Mouse (Mus musculus) hindbrain, embryonic 12.5 days (tissue): Measurements from ENCODE around the gene Ak2. TPM values are rescaled to one million over a fixed set of nuclear protein-coding genes. Genes with fewer than 3 reads are reported as not detected.

Experiments
- ATAC-seq: fragments of 200-750 bp; cut with Nextera tagmentation; 2 replicates; pipeline ENCODE4 v1.8.0; 2017; ENCODE audit warnings: moderate TSS enrichment; ENCODE audit not compliant: low FRiP score
- H3K27ac ChIP-seq: fragments of 300-500 bp; sonication (generic); 2 replicates; pipeline ENCODE4 v1.5.1; 2016; ENCODE audit warnings: mild to moderate bottlenecking
- H3K27me3 ChIP-seq: fragments of 300-500 bp; sonication (generic); 2 replicates; pipeline ENCODE4 v1.6.1; 2016; ENCODE audit warnings: mild to moderate bottlenecking
- H3K36me3 ChIP-seq: fragments of 300-500 bp; sonication (generic); 2 replicates; pipeline ENCODE4 v1.6.1; 2016; ENCODE audit warnings: mild to moderate bottlenecking
- H3K4me1 ChIP-seq: fragments of 300-500 bp; sonication (generic); 2 replicates; pipeline ENCODE4 v1.6.1; 2016
- H3K4me2 ChIP-seq: fragments of 300-500 bp; sonication (generic); replicated peaks from 2 replicates; pipeline ENCODE4 v1.6.1; 2016; ENCODE audit warnings: mild to moderate bottlenecking
- H3K4me3 ChIP-seq: fragments of 300-500 bp; sonication (generic); 2 replicates; pipeline ENCODE4 v1.5.1; 2016; ENCODE audit warnings: mild to moderate bottlenecking
- H3K9ac ChIP-seq: fragments of 300-500 bp; sonication (generic); 2 replicates; pipeline ENCODE4 v1.6.1; 2016; ENCODE audit warnings: mild to moderate bottlenecking, moderate library complexity
- H3K9me3 ChIP-seq: fragments of 300-500 bp; sonication (generic); replicated peaks from 2 replicates; pipeline ENCODE4 v1.6.1; 2016; ENCODE audit warnings: mild to moderate bottlenecking
- WGBS: fragments of 180-500 bp; shearing (Covaris S2); methylation state at CpG from one replicate; pipeline ENCODE4 v1.1.7; 2016; 5-methylcytosine and 5-hydroxymethylcytosine counted together
- polyA plus RNA-seq: library from polyadenylated mRNA; unstranded; fragments of >200 nt; fragmentation: Nextera tagmentation; extraction: Ambion mirVana; gene quantifications from 2 replicates; pipeline ENCODE4 v1.2.1, GENCODE M21; 2016

Ak2 gene
- polyA plus RNA-seq, 1 experiment from 2014 or later, result 128 TPM

DNA sequence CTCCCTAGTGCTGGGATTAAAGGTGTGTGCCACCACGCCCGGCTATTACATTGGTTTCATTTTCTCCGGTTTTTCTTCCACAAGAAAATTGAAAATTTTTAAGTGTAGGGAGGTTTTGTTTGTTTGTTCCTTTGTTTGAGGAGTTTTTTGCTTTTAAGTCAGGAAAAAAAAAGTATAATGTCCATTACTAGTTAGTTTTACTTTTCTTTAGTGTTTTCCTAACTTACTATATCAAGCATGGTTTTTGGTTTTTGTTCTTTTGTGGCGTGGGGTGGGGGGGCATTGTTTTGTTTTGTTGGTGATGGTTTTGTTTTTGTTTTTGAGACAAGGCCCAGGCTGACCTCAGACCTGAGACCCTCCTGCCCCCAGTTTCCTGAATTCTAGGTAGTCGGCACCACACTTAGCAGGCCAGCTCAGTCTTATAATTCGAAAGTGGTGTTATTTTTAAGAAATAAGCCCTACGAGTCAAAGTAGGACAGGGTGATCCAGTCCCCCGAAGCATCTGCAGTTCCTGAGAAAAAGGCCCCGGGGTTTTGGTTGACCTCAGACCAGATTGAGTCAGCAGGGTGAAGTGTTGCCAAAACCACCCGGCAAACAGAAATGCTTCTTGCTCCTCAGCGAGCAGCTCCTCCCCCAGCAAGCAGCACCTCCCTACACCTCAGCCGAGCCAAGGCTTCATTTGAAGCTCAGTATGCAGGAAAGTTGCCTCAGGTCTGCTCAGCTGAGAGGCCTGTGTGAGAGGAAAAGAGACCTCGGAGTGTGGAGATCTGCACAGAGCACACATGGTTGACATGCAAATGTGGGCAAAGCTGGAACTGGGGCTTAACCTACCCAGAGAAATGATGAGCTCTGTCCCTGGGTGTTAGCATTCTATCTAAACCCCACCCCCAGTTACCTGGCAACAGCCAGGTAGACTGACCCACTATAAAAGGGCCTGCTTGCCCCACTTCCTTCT is 43.2 kb downstream of the Ak2 start:
- Histone ChIP-seq H3K4me3 (no peak overlapping the region), H3K36me3 (no peaks in the 10 kb centered on the region), H3K4me2 (no peak overlapping the region), H3K27ac (no peak overlapping the region), H3K4me1 (peaks cover 13% of the 10 kb centered on the region), H3K9ac (no peak overlapping the region), H3K9me3 (no peaks in the 10 kb centered on the region), H3K27me3 (no peaks in the 10 kb centered on the region)
- WGBS, result 51% methylated on average over 13 of the region's 13 CpGs
- ATAC-seq, result no peak

GRCm38 (mm10) chr4:129035851-129036445 is 44.2 kb downstream of the Ak2 start:
- Histone ChIP-seq H3K27ac (no peak overlapping the region), H3K4me1 (peaks cover 13% of the 10 kb centered on the region), H3K27me3 (no peaks in the 10 kb centered on the region), H3K4me2 (no peak overlapping the region), H3K9me3 (no peaks in the 10 kb centered on the region), H3K4me3 (no peak overlapping the region), H3K9ac (no peak overlapping the region), H3K36me3 (no peaks in the 10 kb centered on the region)
- no peak for ATAC-seq
- 74% methylated on average over 7 of the region's 7 CpGs for WGBS

GRCm38 (mm10) chr4:129047721-129048421 is 56.1 kb downstream of the Ak2 start:
- Histone ChIP-seq H3K4me2 (peak overlapping the region; percentile 92), H3K4me1 (peaks cover 18% of the 10 kb centered on the region), H3K36me3 (no peaks in the 10 kb centered on the region), H3K27ac (peak overlapping the region; percentile 96), H3K4me3 (peak overlapping the region; percentile 47), H3K9me3 (no peaks in the 10 kb centered on the region), H3K9ac (peak overlapping the region; percentile 75), H3K27me3 (peaks cover 41% of the 10 kb centered on the region)
- ATAC-seq, result no peak
- 20% methylated on average over 15 of the region's 15 CpGs for WGBS

- peaks cover 41% of the 10 kb centered on the region for H3K27me3 ChIP-seq
- no peaks in the 10 kb centered on the region for H3K36me3 ChIP-seq
- peak overlapping the region; percentile 47 for H3K4me3 ChIP-seq
- no peaks in the 10 kb centered on the region for H3K9me3 ChIP-seq
- peak overlapping the region; percentile 75 for H3K9ac ChIP-seq
- ATAC-seq, result peak; percentile 94
- H3K4me1 ChIP-seq, result peaks cover 18% of the 10 kb centered on the region
- WGBS, result under 1% methylated on average over 40 of the region's 52 CpGs
- H3K27ac ChIP-seq, result peak overlapping the region; percentile 96
- H3K4me2 ChIP-seq, result peak overlapping the region; percentile 92
These were observed 56.9 kb downstream of the Ak2 start for GRCm38 (mm10) chr4:129048501-129049305.

- Histone ChIP-seq H3K4me3 (peak overlapping the region; percentile 47), H3K9ac (peak overlapping the region; percentile 75), H3K4me1 (peaks cover 18% of the 10 kb centered on the region), H3K4me2 (peak overlapping the region; percentile 92), H3K27me3 (peaks cover 41% of the 10 kb centered on the region), H3K9me3 (no peaks in the 10 kb centered on the region), H3K27ac (peak overlapping the region; percentile 96), H3K36me3 (no peaks in the 10 kb centered on the region)
- 3% methylated on average over 23 of the region's 23 CpGs for WGBS
- ATAC-seq, result peak; percentile 12
These were observed 57.7 kb downstream of the Ak2 start for GRCm38 (mm10) chr4:129049306-129050011.

DNA sequence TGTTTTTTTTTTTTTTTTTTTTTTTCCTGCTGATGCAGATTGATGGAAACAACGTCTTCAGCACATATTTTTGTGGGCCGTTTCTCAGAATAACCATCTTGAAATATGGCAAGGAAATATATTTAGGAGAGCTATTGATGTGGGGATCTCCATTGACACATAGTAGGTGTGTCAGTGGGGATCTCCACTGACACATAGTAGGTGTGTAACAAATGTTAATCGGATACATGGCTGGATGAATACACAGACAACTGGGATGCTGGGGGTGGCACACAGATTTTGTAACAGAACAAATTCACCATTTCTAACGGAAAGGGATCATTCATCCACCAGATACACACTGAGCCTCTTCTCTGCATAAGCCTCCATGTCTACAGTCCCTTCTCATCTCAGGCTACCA is 58.6 kb downstream of the Ak2 start:
- Histone ChIP-seq H3K9ac (no peak overlapping the region), H3K4me2 (no peak overlapping the region), H3K4me3 (no peak overlapping the region), H3K36me3 (no peaks in the 10 kb centered on the region), H3K27ac (peak overlapping the region; percentile 96; the same call in 1 of the 2 replicates), H3K27me3 (peaks cover 41% of the 10 kb centered on the region), H3K4me1 (peaks cover 18% of the 10 kb centered on the region), H3K9me3 (no peaks in the 10 kb centered on the region)
- no peak for ATAC-seq
- WGBS, result 72% methylated on average over 4 of the region's 4 CpGs

GRCm38 (mm10) chr4:129050901-129051417 is 59.2 kb downstream of the Ak2 start:
- H3K27me3 ChIP-seq, result peaks cover 37% of the 10 kb centered on the region
- no peak for ATAC-seq
- no peak overlapping the region for H3K4me2 ChIP-seq
- H3K9me3 ChIP-seq, result no peaks in the 10 kb centered on the region
- H3K27ac ChIP-seq, result no peak overlapping the region
- no peak overlapping the region for H3K4me3 ChIP-seq
- WGBS, result 71% methylated on average over 6 of the region's 6 CpGs
- peaks cover 18% of the 10 kb centered on the region for H3K4me1 ChIP-seq
- no peak overlapping the region for H3K9ac ChIP-seq
- H3K36me3 ChIP-seq, result no peaks in the 10 kb centered on the region

GRCm38 (mm10) chr4:129051461-129052183 is 59.9 kb downstream of the Ak2 start:
- Histone ChIP-seq H3K9ac (no peak overlapping the region), H3K4me2 (no peak overlapping the region), H3K36me3 (no peaks in the 10 kb centered on the region), H3K27me3 (peaks cover 31% of the 10 kb centered on the region), H3K4me1 (peaks cover 18% of the 10 kb centered on the region), H3K9me3 (no peaks in the 10 kb centered on the region), H3K27ac (no peak overlapping the region), H3K4me3 (no peak overlapping the region)
- no peak for ATAC-seq
- 29% methylated on average over 11 of the region's 11 CpGs for WGBS

GRCm38 (mm10) chr4:129054757-129055156 is 63.0 kb downstream of the Ak2 start:
- H3K27ac ChIP-seq, result no peak overlapping the region

DNA sequence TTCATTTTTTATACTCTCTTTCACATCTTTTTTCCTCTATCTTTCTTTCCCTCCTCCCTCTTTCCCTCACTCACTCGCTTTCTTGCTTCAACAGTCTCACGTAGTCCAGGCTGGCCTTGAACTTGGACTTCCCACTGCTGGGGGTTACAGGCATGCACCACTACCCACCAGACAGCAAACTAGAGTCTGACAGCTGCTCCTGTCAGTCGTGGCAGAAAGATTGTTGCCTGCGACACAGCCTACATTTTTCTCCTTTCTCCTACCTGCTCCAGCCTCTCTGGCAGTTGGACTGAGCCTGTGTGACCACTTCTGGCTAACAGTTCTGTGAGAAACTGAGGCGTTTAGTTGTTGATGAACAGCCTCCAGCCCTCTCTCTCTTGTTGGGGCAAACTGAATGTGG is 63.8 kb downstream of the Ak2 start:
- no peaks in the 10 kb centered on the region for H3K9me3 ChIP-seq
- H3K4me1 ChIP-seq, result peaks cover 11% of the 10 kb centered on the region
- H3K4me3 ChIP-seq, result no peak overlapping the region
- H3K27me3 ChIP-seq, result peaks cover 10% of the 10 kb centered on the region
- no peak for ATAC-seq
- no peak overlapping the region for H3K4me2 ChIP-seq
- WGBS, result 85% methylated on average over 5 of the region's 5 CpGs
- H3K9ac ChIP-seq, result no peak overlapping the region
- H3K36me3 ChIP-seq, result no peaks in the 10 kb centered on the region
- H3K27ac ChIP-seq, result no peak overlapping the region

More at GRCm38 (mm10) chr4:129054757-129055156, 63.0 kb downstream of the Ak2 start:
- no peak overlapping the region for H3K4me3 ChIP-seq
- no peak overlapping the region for H3K4me2 ChIP-seq
- H3K4me1 ChIP-seq, result peaks cover 11% of the 10 kb centered on the region
- ATAC-seq, result no peak
- no peaks in the 10 kb centered on the region for H3K36me3 ChIP-seq
- H3K9me3 ChIP-seq, result no peaks in the 10 kb centered on the region
- peaks cover 17% of the 10 kb centered on the region for H3K27me3 ChIP-seq
- 87% methylated on average over 12 of the region's 12 CpGs for WGBS
- H3K9ac ChIP-seq, result no peak overlapping the region
